Mouse (Mus musculus) heart, postnatal 0 days (tissue): ENCODE results near the gene Sstr5.
A peak's percentile ranks its signal among the peaks of the same experiment; 100 is the strongest.

Experiments
- CTCF ChIP-seq: IDR thresholded peaks from 2 replicates; pipeline ENCODE4 v1.5.1; 2016; ENCODE audit warnings: antibody characterized with exemption, control low read depth, low read depth
- EP300 ChIP-seq: IDR thresholded peaks from 2 replicates; pipeline ENCODE4 v1.6.1; 2016; ENCODE audit warnings: antibody characterized with exemption, low read depth

DNA sequence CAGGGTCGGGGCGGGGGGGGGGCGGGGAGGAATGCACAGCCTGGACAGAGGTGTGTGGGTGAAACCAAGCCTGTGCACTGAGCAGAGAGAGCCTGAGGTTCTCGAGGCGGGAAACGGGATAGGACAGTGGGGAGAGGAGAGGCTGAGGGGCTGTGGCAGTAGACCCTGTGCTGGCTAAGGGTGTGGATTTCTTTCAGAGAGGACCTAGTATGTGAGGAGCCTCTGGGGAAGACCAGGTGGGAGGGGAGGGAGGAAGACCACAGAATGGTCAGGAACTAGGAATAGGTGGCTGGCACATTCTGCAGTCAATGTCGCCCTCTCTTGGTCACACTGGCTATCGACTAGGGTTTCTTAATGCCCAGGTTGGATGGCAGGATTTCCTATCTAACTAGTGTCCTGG, 27.3 kb downstream of the Sstr5 start:
- TF ChIP-seq EP300 (no peak), CTCF (peak; percentile 84)
